Mouse (Mus musculus) liver, embryonic 14.5 days (tissue): ENCODE measurements around the gene Izumo3. TPM values are rescaled to one million over a fixed set of nuclear protein-coding genes. Genes with fewer than 3 reads are reported as not detected.

Experiments
- ATAC-seq: fragments of 200-750 bp; cut with Nextera tagmentation; 2 replicates; pipeline ENCODE4 v1.8.0; 2017; ENCODE audit warnings: moderate number of reproducible peaks, mild to moderate bottlenecking, moderate library complexity; ENCODE audit not compliant: insufficient read depth
- DNase-seq, 3 experiments: peaks; one replicate each; pipeline ENCODE4 v3.0.0-alpha.2; 2012 to 2013; ENCODE audit warnings: low read depth in 3 of 3, low spot score in 3 of 3
- H3K27ac ChIP-seq: fragments of 300-500 bp; sonication (generic); 2 replicates; pipeline ENCODE4 v1.5.1; 2014; ENCODE audit warnings: moderate library complexity, mild to moderate bottlenecking, control low read depth, inconsistent platforms
- H3K27me3 ChIP-seq: fragments of 300-500 bp; sonication (generic); 2 replicates; pipeline ENCODE4 v1.6.1; 2014; ENCODE audit warnings: mild to moderate bottlenecking, low read length, moderate library complexity; ENCODE audit not compliant: control insufficient read depth, insufficient read depth
- H3K36me3 ChIP-seq: fragments of 300-500 bp; sonication (generic); replicated peaks from 2 replicates; pipeline ENCODE4 v1.6.1; 2014; ENCODE audit warnings: low read depth; ENCODE audit not compliant: control insufficient read depth, insufficient read depth
- H3K4me1 ChIP-seq, 2 experiments: fragments of 200-500 bp in 1 of 2; fragments of 300-500 bp in 1 of 2; sonication (generic) in 1 of 2; replicated peaks; 2 replicates each; pipeline ENCODE4 v1.6.1; 2012 to 2014; ENCODE audit warnings: antibody characterized with exemption in 1 of 2, inconsistent platforms in 1 of 2, low read length in 1 of 2; ENCODE audit not compliant: control insufficient read depth in 2 of 2, insufficient read depth in 2 of 2
- H3K4me2 ChIP-seq: fragments of 300-500 bp; sonication (generic); 2 replicates; pipeline ENCODE4 v1.6.1; 2014; ENCODE audit warnings: low read depth, mild to moderate bottlenecking, control low read depth, moderate library complexity
- H3K4me3 ChIP-seq, 2 experiments: fragments of 200-500 bp in 1 of 2; fragments of 300-500 bp in 1 of 2; sonication (generic) in 1 of 2; 2 replicates each; pipeline ENCODE4 v1.5.1; 2012 to 2014; ENCODE audit warnings: low read depth in 2 of 2, low read length in 2 of 2, mild to moderate bottlenecking in 2 of 2, control low read depth in 1 of 2, inconsistent platforms in 1 of 2, moderate library complexity in 1 of 2; ENCODE audit not compliant: insufficient read depth in 1 of 2
- H3K9ac ChIP-seq: fragments of 300-500 bp; sonication (generic); replicated peaks from 2 replicates; pipeline ENCODE4 v1.6.1; 2014; ENCODE audit warnings: mild to moderate bottlenecking, control low read depth, moderate library complexity
- H3K9me3 ChIP-seq: fragments of 300-500 bp; sonication (generic); 2 replicates; pipeline ENCODE4 v1.6.1; 2016; ENCODE audit warnings: low read length, mixed read lengths; ENCODE audit not compliant: control insufficient read depth
- CTCF ChIP-seq: IDR thresholded peaks from 2 replicates; pipeline ENCODE4 v1.5.1; 2016; ENCODE audit warnings: antibody characterized with exemption, low read depth, control low read depth
- EP300 ChIP-seq: IDR thresholded peaks from 2 replicates; pipeline ENCODE4 v1.6.1; 2016; ENCODE audit warnings: antibody characterized with exemption, low read depth
- WGBS: fragments of 180-500 bp; shearing (Covaris S2); extraction: QIAGEN DNeasy Blood & Tissue Kit; methylation state at CpG from one replicate; pipeline ENCODE4 v1.1.7; 2014; ENCODE audit not compliant: insufficient replicate concordance; 5-methylcytosine and 5-hydroxymethylcytosine counted together
- polyA plus RNA-seq, 2 experiments: library from polyadenylated mRNA; depleted of rRNA in 1 of 2; stranded (reverse) in 1 of 2; unstranded in 1 of 2; fragments of >200 nt; fragmentation: Nextera tagmentation in 1 of 2; extraction: Ambion mirVana in 1 of 2; gene quantifications; 2 replicates each; pipeline versions ENCODE4 v1.2.1 to v1.2.3; 2012 to 2014

The Izumo3 gene
- polyA plus RNA-seq, 2 experiments, result not detected

DNA sequence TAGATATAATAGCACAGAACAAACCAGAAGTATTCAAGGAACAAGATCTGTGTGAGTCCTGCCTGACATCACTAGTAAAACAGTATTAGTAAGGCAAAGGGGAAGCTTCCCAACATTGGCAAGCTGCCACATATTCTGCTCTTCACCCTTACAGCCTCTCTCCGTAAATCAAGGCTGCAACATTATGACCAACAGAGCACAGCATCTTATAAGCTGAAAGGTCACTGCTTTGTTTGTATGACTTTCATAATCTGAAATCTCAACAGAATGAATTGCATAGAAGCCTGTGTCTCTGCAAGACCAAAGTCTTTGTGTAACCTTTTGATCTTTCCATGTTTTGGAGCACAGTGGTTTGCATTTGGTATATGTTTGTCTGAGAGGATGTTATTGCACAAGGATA, 51.1 kb downstream of the Izumo3 start:
- WGBS, result 40% methylated on average over 1 of the region's 1 CpGs
- H3K4me3 ChIP-seq, result no peak overlapping the region
- ATAC-seq (no peak), DNase-seq (no peak)
- no peak overlapping the region for H3K9ac ChIP-seq
- H3K4me1 ChIP-seq, result no peaks in the 10 kb centered on the region
- no peaks in the 10 kb centered on the region for H3K36me3 ChIP-seq
- TF ChIP-seq CTCF (no peak), EP300 (no peak)
- no peak overlapping the region for H3K27ac ChIP-seq
- no peak overlapping the region for H3K4me2 ChIP-seq
- no peaks in the 10 kb centered on the region for H3K9me3 ChIP-seq
- H3K27me3 ChIP-seq, result no peaks in the 10 kb centered on the region

Other genes with a start within 250 kb of the Izumo3 start
- gene Gm12666, start 44.5 kb upstream of the Izumo3 start, polyA plus RNA-seq (2012; rRNA removed), result not detected in 2 replicates
- not detected in 2 replicates for gene Gm12666, start 44.5 kb upstream of the Izumo3 start, polyA plus RNA-seq (2014; fragmentation: Nextera tagmentation; extraction: Ambion mirVana)